15 mouse cellular contexts compared by ENCODE assay signal in the genomic region with DNA sequence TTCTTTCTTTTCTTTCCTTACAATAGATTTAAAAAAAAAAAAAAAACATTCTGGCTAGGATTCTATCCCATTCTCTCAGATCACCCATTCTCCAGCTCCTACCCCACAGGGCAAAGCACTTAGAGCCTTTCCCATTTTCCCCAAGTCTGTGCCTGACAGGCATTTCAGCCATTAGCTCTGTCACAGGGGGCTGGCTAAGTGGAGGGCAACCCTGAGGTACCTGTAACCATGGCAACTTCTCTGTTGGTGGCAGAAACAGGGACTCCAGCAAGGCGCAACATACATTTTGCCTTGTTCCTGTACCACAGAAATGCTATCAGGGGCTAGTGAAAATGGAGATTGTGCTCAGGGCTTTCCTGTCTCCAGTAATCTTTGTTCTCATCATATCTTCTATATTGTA.
A peak's percentile ranks its signal among the peaks of the same experiment; 100 is the strongest.
DNase-seq lines count a peak whose midpoint lies in the region; ATAC-seq lines count a peak whose summit lies in the region.
"Had no signal": no experiment of that assay in that cellular context is flagged by ENCODE, and none has a peak within 500 bp of the region (broad histone marks: within the 10 kb centered on the region; RNA-seq: fewer than 3 reads in every experiment).

No protein-coding gene starts in this region.

- WGBS in limb, embryonic 11.5 days: 14% methylated on average over 1 of the region's 1 CpGs
- 33% methylated on average over 1 of the region's 1 CpGs for WGBS in limb, embryonic 10.5 days
- 13% methylated on average over 1 of the region's 1 CpGs for WGBS in hindbrain, embryonic 10.5 days
- 0% methylated on average over 1 of the region's 1 CpGs for WGBS in midbrain, embryonic 13.5 days

- peak; percentile 78; the same call in 1 of the 2 replicates for ATAC-seq in limb, embryonic 11.5 days (ENCODE audit: insufficient number of reproducible peaks, low FRiP score, low TSS enrichment, low read depth)
- peak; percentile 91 for ATAC-seq in midbrain, embryonic 13.5 days
- ATAC-seq: liver, postnatal 0 days had no signal

- no peak overlapping the region for H3K9ac ChIP-seq in limb, embryonic 11.5 days (ENCODE audit: low read length)
- H3K9ac ChIP-seq in midbrain, embryonic 13.5 days (replicated peaks): no peak overlapping the region
- H3K9ac ChIP-seq: limb, embryonic 12.5 days; liver, postnatal 0 days had no signal

- no peaks in the 10 kb centered on the region for H3K27me3 ChIP-seq in limb, embryonic 11.5 days (ENCODE audit: control insufficient read depth, insufficient read depth, low read length)
- no peaks in the 10 kb centered on the region for H3K27me3 ChIP-seq in limb, embryonic 10.5 days (ENCODE audit: low read depth, poor library complexity, severe bottlenecking)
- peaks cover 28% of the 10 kb centered on the region for H3K27me3 ChIP-seq in hindbrain, embryonic 10.5 days (ENCODE audit: insufficient read depth, poor library complexity, severe bottlenecking)
- H3K27me3 ChIP-seq in midbrain, embryonic 13.5 days: no peaks in the 10 kb centered on the region; the same call in 1 of the 2 replicates
- H3K27me3 ChIP-seq: limb, embryonic 12.5 days had no signal

- H3K4me3 ChIP-seq in limb, embryonic 11.5 days (ENCODE audit: low read depth, low read length): no peak overlapping the region
- no peak overlapping the region for H3K4me3 ChIP-seq in limb, embryonic 10.5 days
- no peak overlapping the region for H3K4me3 ChIP-seq in hindbrain, embryonic 10.5 days
- no peak overlapping the region for H3K4me3 ChIP-seq in midbrain, embryonic 13.5 days (replicated peaks)
- H3K4me3 ChIP-seq: limb, embryonic 12.5 days; megakaryocyte, embryonic 14.5 days had no signal

- H3K27ac ChIP-seq in limb, embryonic 11.5 days (replicated peaks; ENCODE audit: low read depth, low read length): no peak overlapping the region
- no peak overlapping the region for H3K27ac ChIP-seq in limb, embryonic 10.5 days
- 0 out of 2 replicates have a peak overlapping the region, but pooled peaks have one; percentile 29 for H3K27ac ChIP-seq in hindbrain, embryonic 10.5 days
- H3K27ac ChIP-seq in midbrain, embryonic 13.5 days: peak overlapping the region; percentile 69
- H3K27ac ChIP-seq: limb, embryonic 12.5 days had no signal

- H3K9me3 ChIP-seq in limb, embryonic 11.5 days (ENCODE audit: control insufficient read depth, low read length): no peaks in the 10 kb centered on the region
- no peaks in the 10 kb centered on the region for H3K9me3 ChIP-seq in limb, embryonic 10.5 days (replicated peaks)
- no peaks in the 10 kb centered on the region for H3K9me3 ChIP-seq in hindbrain, embryonic 10.5 days
- no peaks in the 10 kb centered on the region for H3K9me3 ChIP-seq in midbrain, embryonic 13.5 days
- H3K9me3 ChIP-seq: G1E; limb, embryonic 12.5 days; megakaryocyte, embryonic 14.5 days had no signal

- H3K4me2 ChIP-seq in limb, embryonic 11.5 days (ENCODE audit: low read depth, severe bottlenecking): no peak overlapping the region
- H3K4me2 ChIP-seq in midbrain, embryonic 13.5 days (replicated peaks): no peak overlapping the region
- H3K4me2 ChIP-seq: limb, embryonic 12.5 days had no signal

- peaks cover 6% of the 10 kb centered on the region; the same call in 1 of the 2 replicates for H3K4me1 ChIP-seq in limb, embryonic 11.5 days (ENCODE audit: control insufficient read depth, insufficient read depth, low read length)
- H3K4me1 ChIP-seq in limb, embryonic 10.5 days: peaks cover 28% of the 10 kb centered on the region
- peaks cover 38% of the 10 kb centered on the region for H3K4me1 ChIP-seq in hindbrain, embryonic 10.5 days (replicated peaks)
- H3K4me1 ChIP-seq in midbrain, embryonic 13.5 days (replicated peaks): peaks cover 35% of the 10 kb centered on the region
- H3K4me1 ChIP-seq: megakaryocyte, embryonic 14.5 days had no signal

- DNase-seq in limb, embryonic 11.5 days (ENCODE audit: low spot score): peak; percentile 48
- DNase-seq in limb, embryonic 10.5 days (ENCODE audit: low spot score): no peak
- DNase-seq in hindbrain, embryonic 10.5 days (ENCODE audit: low spot score): peak; percentile 59
- no peak for DNase-seq in heart, postnatal 4 days
- no peak for DNase-seq in frontal cortex, postnatal 10 days (ENCODE audit: low spot score in 2 of 2)
- DNase-seq in layer of hippocampus, postnatal 10 days (ENCODE audit: low spot score in 2 of 2): no peak
- DNase-seq in frontal cortex, adult 2 months (ENCODE audit: extremely low spot score in 1 of 2, low spot score in 1 of 2): no peak
- DNase-seq: cerebellum, adult 2 months; gastrocnemius, postnatal 14 days; kidney, adult 18-20 months; liver, postnatal 0 days had no signal

- no peaks in the 10 kb centered on the region for H3K36me3 ChIP-seq in limb, embryonic 11.5 days (ENCODE audit: control insufficient read depth, insufficient read depth, low read length)
- no peaks in the 10 kb centered on the region for H3K36me3 ChIP-seq in limb, embryonic 10.5 days
- no peaks in the 10 kb centered on the region for H3K36me3 ChIP-seq in hindbrain, embryonic 10.5 days
- H3K36me3 ChIP-seq in midbrain, embryonic 13.5 days: peaks cover 5% of the 10 kb centered on the region; the same call in 1 of the 2 replicates
- H3K36me3 ChIP-seq: G1E; limb, embryonic 12.5 days had no signal

Comparison
In these comparisons a context has a peak if more than half of its experiments do, and no peak if none do; other contexts are left out.
1. DNase-seq: peak in limb, embryonic 11.5 days (single experiment) and hindbrain, embryonic 10.5 days (single experiment); none in limb, embryonic 10.5 days (single experiment), heart, postnatal 4 days (single experiment), frontal cortex, postnatal 10 days (0 of 2), layer of hippocampus, postnatal 10 days (0 of 2) and frontal cortex, adult 2 months (0 of 2).
2. H3K27ac ChIP-seq: peak in hindbrain, embryonic 10.5 days (single experiment) and midbrain, embryonic 13.5 days (single experiment); none in limb, embryonic 11.5 days (single experiment) and limb, embryonic 10.5 days (single experiment).